Mouse (Mus musculus): ENCODE data around the gene Rsg1. TPM values are rescaled to one million over a fixed set of nuclear protein-coding genes. Genes with fewer than 3 reads are reported as not detected.

Gene Rsg1
- polyA plus RNA-seq (2017; shearing (Covaris generic)): 4.7 TPM

GRCm38 (mm10) chr4:141213770-141214336 is at the start of gene Rsg1:
Gene Rsg1, plus strand, starts transcription at chr4:141213956.

GRCm38 (mm10) chr4:141239388-141240125 is 25.8 kb downstream of the Rsg1 start, which contains the start of gene Arhgef19:
Gene Arhgef19, plus strand, starts transcription at chr4:141239499.

Other genes starting within 250 kb of the Rsg1 start
- 12.8 TPM for gene Atp13a2, start 227.1 kb upstream of the Rsg1 start, polyA plus RNA-seq (2017; shearing (Covaris generic))
- gene Mfap2, start 203.5 kb upstream of the Rsg1 start, polyA plus RNA-seq (2017; shearing (Covaris generic)): not detected
- gene Crocc, start 153.4 kb upstream of the Rsg1 start, polyA plus RNA-seq (2017; shearing (Covaris generic)): 0.65 TPM
- 169 TPM for gene Necap2, start 135.6 kb upstream of the Rsg1 start, polyA plus RNA-seq (2017; shearing (Covaris generic))
- gene Spata21, start 125.6 kb upstream of the Rsg1 start, polyA plus RNA-seq (2017; shearing (Covaris generic)): not detected
- gene Szrd1, start 74.2 kb upstream of the Rsg1 start, polyA plus RNA-seq (2017; shearing (Covaris generic)): 70.2 TPM
- gene Fbxo42, start 66.0 kb upstream of the Rsg1 start, polyA plus RNA-seq (2017; shearing (Covaris generic)): 21.2 TPM
- gene Arhgef19, start 25.5 kb downstream of the Rsg1 start, polyA plus RNA-seq (2017; shearing (Covaris generic)): not detected
- gene Epha2, start 87.3 kb downstream of the Rsg1 start, polyA plus RNA-seq (2017; shearing (Covaris generic)): not detected
- not detected for gene Fam131c, start 154.3 kb downstream of the Rsg1 start, polyA plus RNA-seq (2017; shearing (Covaris generic))
- not detected for gene Clcnka, start 184.8 kb downstream of the Rsg1 start, polyA plus RNA-seq (2017; shearing (Covaris generic))
- gene Clcnkb, start 202.1 kb downstream of the Rsg1 start, polyA plus RNA-seq (2017; shearing (Covaris generic)): not detected
- gene Hspb7, start 206.8 kb downstream of the Rsg1 start, polyA plus RNA-seq (2017; shearing (Covaris generic)): not detected
- not detected for gene Srarp, start 222.1 kb downstream of the Rsg1 start, polyA plus RNA-seq (2017; shearing (Covaris generic))
- 45.6 TPM for gene Zbtb17, start 230.7 kb downstream of the Rsg1 start, polyA plus RNA-seq (2017; shearing (Covaris generic))

All from inflammation-experienced regulatory T-cells, adult 16 weeks (primary cell).